Mouse (Mus musculus) left cerebral cortex, postnatal 25 days (tissue): ENCODE data around the gene Tkfc. TPM values are rescaled to one million over a fixed set of nuclear protein-coding genes. Genes with fewer than 3 reads are reported as not detected.
"Not testable (repeated sequence)": the region's sequence is repeated elsewhere in the genome, so short reads cannot be mapped to it uniquely, and the experiment has no call there.

Experiments used
- DNase-seq, 2 experiments: peaks; one replicate each; pipeline ENCODE4 v3.0.0; 2022; ENCODE audit warnings: low spot score in 2 of 2, mixed read lengths in 1 of 2
- intact Hi-C: fragments of 180-260 bp; cut with DNase I; formaldehyde crosslinking; loops from one replicate; pipeline ENCODE4 v1.15.1; 2025
- total RNA-seq, 2 experiments: library from RNA; stranded (reverse); gene quantifications; 2 replicates each; pipeline ENCODE4 v1.2.3; 2021

The Tkfc gene
- total RNA-seq, 2 experiments from 2014 or later = 20.4 to 21.3 TPM

DNA sequence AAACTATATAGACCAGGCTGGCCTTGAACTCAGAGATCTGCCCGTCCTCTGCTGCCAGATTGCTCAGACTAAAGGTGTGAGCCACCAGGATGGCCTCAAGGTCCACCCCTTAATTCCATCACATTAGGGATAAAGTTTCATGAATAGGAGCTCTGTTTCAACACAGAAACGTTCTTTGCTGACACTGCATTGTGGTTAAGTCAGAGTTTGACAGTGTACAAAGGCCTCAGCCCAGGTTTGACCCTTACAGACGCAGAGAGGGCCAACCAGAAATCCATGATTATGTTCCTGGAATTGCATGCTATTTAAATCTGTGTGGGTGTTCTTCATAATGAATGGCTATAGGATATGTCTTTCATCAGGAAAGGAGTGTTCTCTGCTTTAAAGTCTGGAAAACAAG lies 15.2 kb downstream of the Tkfc start:
- intact Hi-C loops = no loop called here
- no peak for DNase-seq

DNA sequence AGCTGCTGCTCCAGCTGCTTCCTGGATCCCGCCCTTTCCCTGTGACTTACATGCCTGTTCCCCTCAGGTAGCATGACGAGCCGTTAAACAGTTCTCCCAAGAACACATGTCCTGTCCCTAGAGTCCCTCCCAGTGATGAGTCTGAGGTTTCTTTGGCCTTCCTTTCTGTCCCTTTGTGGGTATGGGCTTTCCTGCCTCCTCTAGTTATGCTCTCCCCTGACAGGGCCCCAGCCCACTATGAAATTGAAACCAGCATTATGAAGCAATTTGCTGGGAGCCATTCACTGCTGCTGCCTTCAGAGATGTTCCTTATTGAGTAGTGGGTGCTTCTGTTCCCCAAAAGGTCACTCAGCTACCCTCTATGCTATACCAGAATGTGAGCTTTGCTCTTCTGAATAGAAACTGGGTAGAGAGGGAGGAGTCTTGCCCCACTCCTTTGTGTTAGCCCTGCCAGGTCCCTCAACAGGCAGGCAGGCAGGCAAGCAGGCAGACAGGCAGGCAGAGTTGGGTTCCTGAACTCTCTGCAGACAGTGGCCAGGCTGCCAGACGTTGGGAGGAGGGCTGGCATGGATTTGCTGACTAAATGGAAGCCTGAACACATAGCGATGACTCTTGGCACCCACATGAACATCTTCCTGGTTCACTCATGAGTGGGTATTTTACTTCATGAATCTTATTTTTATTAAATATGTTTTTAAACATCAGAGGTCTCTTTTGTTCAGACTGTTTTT lies 16.2 kb downstream of the Tkfc start:
- intact Hi-C loops = no loop called here
- DNase-seq = no peak

DNA sequence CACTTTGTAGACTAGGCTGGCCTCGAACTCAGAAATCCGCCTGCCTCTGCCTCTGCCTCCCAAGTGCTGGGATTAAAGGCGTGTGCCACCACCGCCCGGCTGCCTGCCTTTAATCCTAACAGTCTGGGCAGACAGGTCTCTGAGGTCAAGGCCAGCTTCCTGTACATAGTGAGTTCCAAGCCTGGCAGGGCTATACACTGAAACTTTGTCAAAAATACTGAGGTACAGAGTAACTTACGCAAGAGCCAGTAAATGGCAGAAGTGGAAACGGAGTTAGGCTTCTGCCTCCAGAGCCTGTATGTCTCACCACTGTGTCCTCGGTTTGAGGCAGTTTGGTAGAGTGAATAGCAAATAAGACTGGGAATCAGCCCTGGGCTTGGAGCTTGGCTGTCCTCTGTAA lies 18.2 kb downstream of the Tkfc start:
- intact Hi-C loops = no loop called here
- no peak for DNase-seq

DNA sequence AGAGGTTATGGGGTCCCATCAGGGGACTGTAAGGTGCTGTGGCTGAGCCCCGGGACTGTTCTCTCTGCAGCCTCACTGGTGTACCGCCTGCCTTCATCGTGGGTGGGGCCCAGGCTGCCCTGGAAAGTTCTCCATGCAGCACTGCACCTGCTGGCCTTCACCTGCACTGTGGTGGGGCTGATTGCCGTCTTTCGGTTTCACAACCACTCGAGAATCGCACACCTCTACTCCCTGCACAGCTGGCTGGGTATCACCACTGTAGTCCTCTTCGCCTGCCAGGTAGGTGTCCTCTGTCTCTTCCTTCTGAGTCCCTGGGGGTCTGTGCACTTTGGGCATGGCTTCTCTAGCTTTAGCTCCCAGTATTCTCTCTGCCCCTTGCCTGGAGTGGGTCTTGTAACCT lies 20.3 kb downstream of the Tkfc start:
- intact Hi-C loops = no loop called here
- no peak for DNase-seq

DNA sequence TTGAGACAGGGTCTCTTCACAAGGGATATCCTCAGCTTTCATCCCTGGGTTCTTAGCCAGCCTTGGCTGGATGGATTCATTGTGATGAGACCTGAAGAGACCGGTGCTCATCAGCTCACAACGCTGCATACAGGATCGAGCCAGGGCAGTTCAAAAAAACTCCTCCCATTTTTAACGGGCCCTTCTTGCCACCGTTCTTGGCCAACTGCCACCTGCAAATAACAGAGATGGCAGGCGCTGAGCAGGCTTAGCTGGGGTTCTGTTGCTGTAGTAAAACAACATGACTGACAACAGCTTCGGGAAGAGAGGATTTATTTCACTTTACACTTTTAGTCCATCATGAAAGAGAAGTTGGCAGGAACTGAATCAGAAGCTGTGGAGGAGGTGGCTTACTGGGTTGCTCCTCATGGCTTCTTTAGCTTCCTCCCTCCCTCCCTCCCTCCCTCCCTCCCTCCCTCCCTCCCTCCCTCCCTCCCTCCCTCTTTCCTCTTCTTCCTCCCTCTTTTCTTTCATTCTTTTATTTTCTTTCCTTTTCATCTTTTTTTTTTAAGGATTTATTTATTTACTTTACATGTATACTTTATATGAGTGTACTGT lies 21.8 kb downstream of the Tkfc start:
- peak in 1 of 2 experiments; percentile 9 for DNase-seq

DNA sequence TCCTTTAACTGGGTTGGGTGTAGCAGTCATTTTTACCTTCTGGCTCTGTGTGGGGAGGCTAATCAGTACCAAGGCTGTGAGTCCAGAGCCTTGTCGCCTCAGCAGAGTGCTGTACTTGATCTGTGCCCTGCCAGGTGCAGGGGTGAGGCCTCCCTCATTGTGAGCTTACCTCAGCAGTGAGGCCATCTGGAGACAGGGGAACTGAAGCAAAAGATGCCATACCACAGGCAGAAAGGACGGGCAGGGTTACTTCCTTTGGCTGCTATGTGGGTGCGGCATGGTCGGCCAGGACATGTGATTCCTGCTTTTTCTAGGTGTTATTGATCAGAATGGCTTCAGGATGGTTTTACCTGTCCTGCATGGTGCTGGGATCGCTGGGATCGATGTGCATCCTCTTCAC lies 23.5 kb downstream of the Tkfc start:
- intact Hi-C loops = no loop called here
- DNase-seq = no peak

More for the DNA sequence above, 21.8 kb downstream of the Tkfc start:
- intact Hi-C loops = no loop called here

DNA sequence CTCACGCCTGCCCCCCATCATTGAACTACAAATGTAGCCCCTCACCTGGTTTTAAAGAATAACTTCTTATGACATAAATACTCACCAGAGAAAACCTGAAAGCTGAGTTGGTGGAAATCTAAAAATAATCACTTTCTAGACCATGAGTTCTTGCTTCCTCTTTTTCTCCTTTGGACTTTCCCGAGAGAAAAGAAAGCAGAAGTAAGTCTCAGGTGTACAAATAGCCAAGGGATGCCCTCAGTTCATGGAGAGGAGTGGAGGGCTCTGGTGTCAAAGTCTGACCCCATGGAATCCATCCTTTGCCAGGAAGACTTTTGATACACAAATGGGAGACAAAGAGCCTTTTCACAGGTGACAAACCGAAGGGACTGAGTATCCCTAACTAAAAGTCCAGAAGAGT lies 24.7 kb downstream of the Tkfc start:
- no peak for DNase-seq
- intact Hi-C loops = no loop called here

DNA sequence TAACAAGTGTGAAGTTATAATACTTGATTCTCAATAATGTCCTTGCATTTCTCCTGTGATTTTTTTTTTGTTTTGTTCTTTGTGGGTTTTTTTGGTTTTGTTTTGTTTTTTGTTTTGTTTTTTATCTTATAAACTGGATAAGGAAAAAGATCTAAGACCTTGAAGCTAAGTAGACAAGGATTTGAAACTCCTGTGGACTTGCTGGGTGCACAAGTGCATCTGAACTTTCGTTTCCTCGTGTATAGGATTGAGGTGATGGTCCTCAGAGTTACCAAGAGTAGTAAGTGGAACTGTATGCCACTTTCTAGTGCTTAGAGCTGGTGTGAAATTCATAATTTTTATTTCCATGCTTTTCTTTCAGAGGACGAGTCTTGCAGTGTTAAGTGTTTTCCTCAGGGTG lies 25.4 kb downstream of the Tkfc start:
- DNase-seq = no peak
- intact Hi-C loops = no loop called here

DNA sequence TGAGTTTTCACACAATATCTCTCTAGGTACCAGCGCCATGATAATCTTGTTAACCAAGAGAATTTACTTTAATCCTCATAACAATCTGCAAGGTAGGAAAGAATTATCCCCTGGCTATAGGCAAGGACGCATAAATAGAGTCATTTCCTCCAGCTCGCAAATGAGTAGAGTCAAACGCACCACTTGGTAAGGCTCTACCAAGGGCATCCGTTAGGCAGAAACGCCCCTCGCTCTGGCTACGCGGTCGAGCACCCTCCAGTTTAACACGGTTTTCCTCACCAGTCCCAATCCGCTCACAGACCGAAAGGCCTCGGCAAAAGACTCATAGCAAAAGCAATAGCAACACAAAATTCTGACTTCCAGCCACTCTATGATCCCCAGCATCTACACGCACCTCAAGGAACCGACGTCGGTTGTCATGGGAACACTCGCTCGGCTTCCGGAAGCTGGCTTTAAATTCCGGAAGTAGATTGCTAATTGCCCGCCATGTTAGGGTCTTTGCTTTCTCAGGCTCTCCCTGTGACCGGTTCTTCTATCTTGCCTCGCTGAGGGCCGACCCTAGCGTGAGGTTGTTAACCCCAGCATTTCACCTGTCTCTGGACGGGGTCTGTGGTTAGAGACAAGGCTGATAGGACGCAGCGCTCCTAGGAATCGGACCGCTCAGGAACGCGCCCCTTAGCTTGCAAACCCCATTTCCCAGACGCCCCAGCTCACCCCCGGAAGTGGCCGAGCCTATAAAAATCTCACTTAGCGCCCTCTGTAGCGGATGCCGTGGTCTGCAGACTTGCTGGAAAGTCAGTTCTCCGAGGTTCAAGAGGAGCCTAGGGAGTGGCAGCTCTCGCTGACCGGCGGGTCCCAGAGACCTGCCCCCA lies 28.5 kb downstream of the Tkfc start, which contains the start of the genes Cyb561a3 and Tmem138:
Cyb561a3 (plus strand) TSS at position 483 of the 872 bp plus-strand sequence.
Tmem138 (minus strand) TSS at position 673 of the 872 bp plus-strand sequence.
- intact Hi-C loops = loop anchor here (1.0 kb wide), 2 partner anchors 22 to 28 kb away; partner anchors contain the start of genes Ddb1 and Tkfc
- peak; percentile 94 to 97 for DNase-seq

DNA sequence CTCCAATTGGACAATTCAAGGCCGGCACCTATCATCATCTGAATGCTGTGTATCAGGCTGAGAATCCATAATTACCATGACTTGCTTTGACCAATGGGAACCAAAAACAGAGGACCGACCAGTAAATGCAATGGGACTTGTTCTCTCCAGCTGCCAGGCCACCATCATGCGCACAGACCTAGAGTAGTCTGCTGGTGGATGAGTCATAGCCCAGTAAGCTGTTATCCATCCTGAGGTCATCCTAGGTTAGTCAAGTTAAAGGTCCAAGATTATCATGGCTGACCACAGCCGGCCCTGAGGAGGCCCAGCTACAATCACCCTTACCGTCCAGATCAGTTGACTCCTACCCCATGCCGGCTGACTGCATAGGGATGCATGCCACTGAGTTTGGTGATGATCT lies 35.8 kb downstream of the Tkfc start:
- intact Hi-C loops = no loop called here
- no peak for DNase-seq

DNA sequence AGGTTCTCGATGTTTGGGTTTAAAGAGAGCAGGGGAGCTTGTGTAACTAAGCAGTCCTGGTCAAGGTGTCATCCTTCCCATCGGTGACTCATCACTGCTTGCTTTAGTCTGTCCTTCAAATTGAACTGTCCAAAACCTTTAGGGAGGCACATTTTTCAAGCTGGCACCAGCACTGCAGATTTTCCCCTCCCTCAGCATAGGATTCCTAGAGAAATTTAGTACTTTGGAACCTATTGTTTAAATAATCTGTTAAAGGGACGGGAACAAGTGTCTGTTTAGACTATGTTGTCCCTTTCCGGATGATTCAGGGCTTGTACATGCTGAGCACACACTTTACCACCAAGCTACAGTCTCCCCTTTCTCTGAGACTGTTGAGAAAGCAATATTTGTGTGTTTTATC lies 40.2 kb downstream of the Tkfc start:
- intact Hi-C loops = no loop called here
- no peak for DNase-seq

DNA sequence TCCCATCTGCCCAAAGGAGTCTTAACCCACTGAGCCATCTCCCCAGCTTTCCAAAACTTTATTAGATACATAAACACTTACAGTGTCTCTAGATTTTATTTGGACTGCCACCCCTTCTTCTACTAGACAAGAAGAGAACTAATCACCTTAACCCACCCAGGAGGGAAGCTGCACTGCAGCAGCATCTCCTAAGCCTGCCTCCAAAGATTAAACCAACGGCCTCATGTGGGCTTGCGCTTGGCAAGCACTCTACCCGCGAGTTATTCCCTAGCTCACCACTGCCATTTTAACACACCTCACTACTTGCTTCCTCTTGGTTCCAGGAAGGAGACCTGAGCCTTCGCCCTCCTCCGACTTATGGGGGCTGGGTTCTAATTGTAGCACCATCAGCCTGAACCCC lies 41.2 kb downstream of the Tkfc start:
- DNase-seq = no peak
- intact Hi-C loops = no loop called here

DNA sequence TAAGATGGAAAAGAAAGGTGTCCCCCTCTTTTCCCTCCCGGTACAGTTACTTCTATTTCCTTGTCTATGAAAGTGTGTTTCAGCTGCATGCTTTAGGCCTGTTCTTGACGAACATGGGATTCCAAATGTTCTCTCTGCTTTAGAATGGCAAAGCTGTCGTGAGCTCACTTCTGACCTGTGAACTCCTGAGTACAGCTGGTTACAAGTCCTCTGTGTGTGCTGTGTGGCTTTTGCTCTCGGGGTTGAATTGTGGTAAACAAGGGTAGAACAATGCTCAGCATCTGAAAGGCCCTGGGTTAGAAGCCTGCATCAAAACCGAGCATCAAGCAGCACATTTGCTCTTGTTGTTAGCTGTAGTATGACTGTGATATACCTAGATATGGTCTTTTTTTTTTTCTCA lies 43.1 kb downstream of the Tkfc start:
- intact Hi-C loops = no loop called here
- no peak for DNase-seq

DNA sequence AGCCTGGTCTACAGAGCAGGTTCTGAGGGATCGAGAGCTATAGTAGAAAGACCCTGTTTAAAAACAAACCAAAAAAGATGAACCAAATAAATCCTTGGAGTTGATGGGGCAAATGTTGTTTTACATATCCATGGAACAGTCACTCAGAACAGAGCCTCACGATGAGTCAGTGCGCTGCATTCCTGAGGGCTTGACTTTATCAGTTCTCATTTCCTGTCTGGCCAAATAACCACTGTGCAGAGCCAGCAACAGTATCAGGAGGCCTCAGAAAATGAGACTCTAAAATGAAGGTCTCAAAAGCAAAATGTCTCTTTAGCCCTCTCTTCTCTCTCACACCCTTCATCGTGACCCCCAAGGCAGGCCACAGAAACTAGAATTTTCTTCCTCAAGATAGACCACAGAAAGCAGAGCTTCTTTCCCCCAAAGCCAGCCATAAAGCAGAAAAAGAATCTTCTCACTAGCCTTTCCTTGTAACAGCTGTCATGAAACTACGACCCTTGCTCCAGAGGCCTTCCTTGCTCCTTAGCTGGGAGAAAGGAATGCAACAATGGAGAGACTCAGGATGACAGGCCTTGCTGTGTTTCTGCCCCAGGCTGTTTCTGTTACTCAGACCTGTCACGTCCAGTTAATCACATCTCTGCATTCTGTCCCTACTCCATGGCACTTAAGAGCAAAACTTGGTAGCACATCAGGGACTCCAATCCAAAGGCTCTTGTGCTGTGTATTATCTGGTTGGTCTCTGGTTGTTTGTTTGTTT lies 43.7 kb downstream of the Tkfc start:
- no peak for DNase-seq
- intact Hi-C loops = no loop called here

DNA sequence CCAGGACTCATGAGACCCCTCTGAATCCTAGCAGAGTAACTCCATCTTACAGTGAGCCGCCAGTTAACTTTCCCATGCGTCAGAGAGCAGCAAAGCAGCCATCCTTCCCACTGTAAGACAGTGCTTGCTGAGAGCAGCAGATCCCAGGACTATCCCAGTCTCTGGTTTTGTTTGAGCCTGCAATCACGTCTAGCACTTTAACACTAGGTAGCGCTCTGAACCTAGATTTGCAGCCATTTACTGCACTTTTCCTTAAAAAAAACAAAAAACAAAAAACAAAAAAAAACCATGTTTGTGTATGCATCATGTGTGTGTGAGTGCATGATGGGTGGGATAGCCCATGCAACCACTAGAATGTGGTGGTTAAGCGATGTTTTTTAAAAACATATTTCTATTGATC lies 45.3 kb downstream of the Tkfc start:
- intact Hi-C loops = no loop called here
- peak in 1 of 2 experiments; percentile 14 for DNase-seq

DNA sequence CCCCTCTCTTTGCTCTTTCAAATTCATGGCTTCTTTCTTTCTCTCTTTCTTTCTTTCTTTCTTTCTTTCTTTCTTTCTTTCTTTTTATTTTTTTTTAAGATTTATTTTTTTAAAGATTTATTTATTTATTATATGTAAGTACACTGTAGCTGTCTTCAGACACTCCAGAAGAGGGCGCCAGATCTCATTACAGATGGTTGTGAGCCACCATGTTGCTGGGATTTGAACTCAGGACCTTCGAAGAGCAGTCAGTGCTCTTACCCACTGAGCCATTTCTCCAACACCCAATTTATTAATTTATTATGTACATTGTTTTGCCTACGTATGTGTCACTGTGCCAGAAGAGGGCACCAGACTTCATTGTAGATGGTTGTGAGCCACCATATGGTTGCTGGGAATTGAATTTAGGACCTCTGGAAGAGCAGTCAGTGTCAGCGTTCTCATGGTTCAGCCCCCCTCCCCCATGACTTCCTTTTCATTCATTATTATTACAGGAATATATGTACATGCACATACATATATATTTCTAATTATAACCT lies 47.5 kb downstream of the Tkfc start:
- intact Hi-C loops, DNase-seq: not testable (repeated sequence)

DNA sequence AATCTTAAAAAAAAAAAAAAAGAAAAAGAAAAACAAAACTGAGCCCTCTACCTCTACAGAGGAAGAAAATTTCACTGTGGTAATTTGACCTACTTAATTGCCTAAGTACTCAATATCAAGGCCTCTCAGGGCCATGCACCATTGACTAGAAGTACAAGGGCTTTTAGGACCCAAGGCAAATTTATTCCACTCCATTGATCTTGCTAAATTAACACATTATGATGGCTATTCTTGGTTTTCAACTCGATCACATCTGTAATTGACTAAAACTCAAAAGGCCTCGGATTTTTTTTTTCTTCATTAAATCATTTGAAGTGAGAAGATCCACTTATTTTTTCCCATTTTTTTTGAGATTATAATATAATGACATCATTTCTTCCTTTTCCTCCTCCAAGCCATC lies 48.0 kb downstream of the Tkfc start:
- intact Hi-C loops = no loop called here
- DNase-seq = no peak

DNA sequence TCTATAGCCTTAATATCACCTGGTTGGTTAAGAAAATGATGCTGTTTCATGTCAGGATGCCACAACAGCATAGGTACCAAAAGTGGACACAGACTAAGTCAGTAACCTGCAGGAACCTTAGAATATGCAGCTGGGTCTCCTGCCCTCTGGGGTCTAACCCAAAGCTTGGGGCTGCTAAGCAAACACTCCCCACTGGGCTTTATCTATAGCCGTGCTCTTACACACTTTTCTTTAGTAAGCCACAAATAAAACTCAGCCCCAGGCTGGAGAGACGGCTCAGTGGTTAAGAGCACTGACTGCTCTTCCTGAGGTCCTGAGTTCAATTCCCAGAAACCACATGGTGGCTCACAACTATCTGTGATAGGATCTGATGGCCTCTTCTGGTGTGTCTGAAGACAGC lies 48.5 kb downstream of the Tkfc start:
- DNase-seq = no peak
- intact Hi-C loops = no loop called here
